Mouse (Mus musculus): ENCODE data around the gene Scarf1. TPM values are rescaled to one million over a fixed set of nuclear protein-coding genes. Genes with fewer than 3 reads are reported as not detected.

Scarf1 gene
- total and polyA plus RNA-seq, 2 experiments from 2014 or later = 3.1 to 4.5 TPM

GRCm38 (mm10) chr11:75537025-75537414 lies 23.7 kb downstream of the Scarf1 start:
- H3K27me3 ChIP-seq (ENCODE audit: insufficient read depth, low read length) = no peaks in the 10 kb centered on the region
- H3K4me3 ChIP-seq (ENCODE audit: low read depth, low read length) = no peak overlapping the region
- peaks cover 11% of the 10 kb centered on the region for H3K4me1 ChIP-seq (ENCODE audit: insufficient read depth)
- no peak overlapping the region for H3K4me2 ChIP-seq (ENCODE audit: low read depth)
- no peak for DNase-seq
- H3K27ac ChIP-seq (ENCODE audit: low read depth, low read length) = no peak overlapping the region
- H3K9ac ChIP-seq = no peak overlapping the region
- WGBS = 89% methylated on average over 8 of the region's 8 CpGs
- H3K9me3 ChIP-seq (ENCODE audit: low read length) = no peaks in the 10 kb centered on the region
- no peak for ATAC-seq
- no peak for TF ChIP-seq CTCF (IDR thresholded peaks at IDR 0.05; ENCODE audit: low read depth)
- H3K36me3 ChIP-seq (ENCODE audit: insufficient read depth) = no peaks in the 10 kb centered on the region

- no peaks in the 10 kb centered on the region for H3K36me3 ChIP-seq (ENCODE audit: insufficient read depth)
- TF ChIP-seq CTCF (IDR thresholded peaks at IDR 0.05; ENCODE audit: low read depth) = no peak; the same call in 1 of the 2 replicates
- H3K4me3 ChIP-seq (ENCODE audit: low read depth, low read length) = no peak overlapping the region
- no peak overlapping the region for H3K4me2 ChIP-seq (ENCODE audit: low read depth)
- peaks cover 11% of the 10 kb centered on the region for H3K4me1 ChIP-seq (ENCODE audit: insufficient read depth)
- DNase-seq = no peak
- ATAC-seq = peak; percentile 37; the same call in 1 of the 2 replicates
- no peak overlapping the region for H3K9ac ChIP-seq
- 54% methylated on average over 11 of the region's 11 CpGs for WGBS
- H3K27me3 ChIP-seq (ENCODE audit: insufficient read depth, low read length) = no peaks in the 10 kb centered on the region
- no peaks in the 10 kb centered on the region for H3K9me3 ChIP-seq (ENCODE audit: low read length)
- no peak overlapping the region for H3K27ac ChIP-seq (ENCODE audit: low read depth, low read length)
These were observed 24.3 kb downstream of the Scarf1 start for GRCm38 (mm10) chr11:75537491-75538183.

GRCm38 (mm10) chr11:75538184-75538969 lies 25.0 kb downstream of the Scarf1 start:
- DNase-seq = no peak
- Histone ChIP-seq H3K27ac (ENCODE audit: low read depth, low read length) (0 out of 2 replicates have a peak overlapping the region, but pooled peaks have one; percentile 15), H3K4me1 (ENCODE audit: insufficient read depth) (peaks cover 8% of the 10 kb centered on the region), H3K4me3 (ENCODE audit: low read depth, low read length) (no peak overlapping the region), H3K4me2 (ENCODE audit: low read depth) (no peak overlapping the region), H3K36me3 (ENCODE audit: insufficient read depth) (0 out of 2 replicates have a peak, but pooled peaks cover 3% of the 10 kb centered on the region), H3K27me3 (ENCODE audit: insufficient read depth, low read length) (no peaks in the 10 kb centered on the region), H3K9me3 (ENCODE audit: low read length) (no peaks in the 10 kb centered on the region), H3K9ac (no peak overlapping the region)
- ATAC-seq = peak; percentile 12; the same call in 1 of the 2 replicates
- WGBS = 57% methylated on average over 9 of the region's 9 CpGs
- TF ChIP-seq CTCF (IDR thresholded peaks at IDR 0.05; ENCODE audit: low read depth) = no peak

GRCm38 (mm10) chr11:75538970-75539299 lies 25.6 kb downstream of the Scarf1 start:
- 72% methylated on average over 13 of the region's 13 CpGs for WGBS
- Histone ChIP-seq H3K4me3 (ENCODE audit: low read depth, low read length) (no peak overlapping the region), H3K4me2 (ENCODE audit: low read depth) (no peak overlapping the region), H3K4me1 (ENCODE audit: insufficient read depth) (peaks cover 3% of the 10 kb centered on the region; the same call in 1 of the 2 replicates), H3K27me3 (ENCODE audit: insufficient read depth, low read length) (no peaks in the 10 kb centered on the region), H3K36me3 (ENCODE audit: insufficient read depth) (0 out of 2 replicates have a peak, but pooled peaks cover 3% of the 10 kb centered on the region), H3K9ac (no peak overlapping the region), H3K27ac (ENCODE audit: low read depth, low read length) (no peak overlapping the region), H3K9me3 (ENCODE audit: low read length) (no peaks in the 10 kb centered on the region)
- no peak for ATAC-seq
- TF ChIP-seq CTCF (IDR thresholded peaks at IDR 0.05; ENCODE audit: low read depth) = no peak
- DNase-seq = no peak

GRCm38 (mm10) chr11:75540209-75540608 lies 26.9 kb downstream of the Scarf1 start:
- DNase-seq (no peak), ATAC-seq (no peak)
- no peak overlapping the region for H3K9ac ChIP-seq
- peaks cover 10% of the 10 kb centered on the region; the same call in 1 of the 2 replicates for H3K36me3 ChIP-seq (ENCODE audit: insufficient read depth)
- no peaks in the 10 kb centered on the region; the same call in 1 of the 2 replicates for H3K4me1 ChIP-seq (ENCODE audit: insufficient read depth)
- no peak overlapping the region for H3K4me2 ChIP-seq (ENCODE audit: low read depth)
- 72% methylated on average over 8 of the region's 8 CpGs for WGBS
- H3K27me3 ChIP-seq (ENCODE audit: insufficient read depth, low read length) = no peaks in the 10 kb centered on the region
- H3K9me3 ChIP-seq (ENCODE audit: low read length) = no peaks in the 10 kb centered on the region
- TF ChIP-seq CTCF (IDR thresholded peaks at IDR 0.05; ENCODE audit: low read depth) = no peak
- H3K4me3 ChIP-seq (ENCODE audit: low read depth, low read length) = no peak overlapping the region
- no peak overlapping the region for H3K27ac ChIP-seq (ENCODE audit: low read depth, low read length)

GRCm38 (mm10) chr11:75540710-75541581 lies 27.6 kb downstream of the Scarf1 start:
- Histone ChIP-seq H3K9me3 (ENCODE audit: low read length) (no peaks in the 10 kb centered on the region), H3K9ac (no peak overlapping the region), H3K36me3 (ENCODE audit: insufficient read depth) (peaks cover 10% of the 10 kb centered on the region; the same call in 1 of the 2 replicates), H3K4me3 (ENCODE audit: low read depth, low read length) (no peak overlapping the region), H3K27ac (ENCODE audit: low read depth, low read length) (peak overlapping the region; percentile 60), H3K4me2 (ENCODE audit: low read depth) (no peak overlapping the region), H3K4me1 (ENCODE audit: insufficient read depth) (no peaks in the 10 kb centered on the region; the same call in 1 of the 2 replicates), H3K27me3 (ENCODE audit: insufficient read depth, low read length) (no peaks in the 10 kb centered on the region)
- peak; percentile 72 for ATAC-seq
- 60% methylated on average over 19 of the region's 19 CpGs for WGBS
- DNase-seq = peak; percentile 72
- TF ChIP-seq CTCF (IDR thresholded peaks at IDR 0.05; ENCODE audit: low read depth) = peak; percentile 13; the same call in 1 of the 2 replicates
